Mouse (Mus musculus) frontal cortex, postnatal 25 days (tissue): ENCODE data around the gene Vmn2r73.
"Not testable (repeated sequence)": the region's sequence is repeated elsewhere in the genome, so short reads cannot be mapped to it uniquely, and the experiment has no call there.

Experiments used
- DNase-seq, 2 experiments: peaks; one replicate each; pipeline ENCODE4 v3.0.0; 2022; ENCODE audit warnings: low spot score in 2 of 2

The Vmn2r73 gene

DNA sequence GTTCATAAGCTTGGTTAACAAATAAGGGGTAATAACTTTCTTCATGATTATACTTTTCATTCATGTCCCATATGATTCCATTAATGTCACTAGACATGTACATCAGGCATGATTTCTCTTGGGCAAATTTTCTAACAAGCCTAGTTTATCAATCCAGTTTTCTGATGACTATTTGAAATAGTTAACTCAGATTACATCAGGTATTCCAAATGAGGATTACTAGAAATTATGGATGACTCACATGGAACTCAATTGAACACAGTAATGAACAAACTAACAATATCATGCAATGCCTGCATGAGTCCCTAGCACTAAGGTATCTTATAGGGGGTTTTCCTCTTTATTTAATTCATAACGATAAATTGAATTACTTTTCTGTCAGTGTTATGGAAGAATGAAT, at the start of gene Vmn2r73:
Vmn2r73 (minus strand) TSS at position 101 of the 400 bp plus-strand sequence.
- DNase-seq = no peak

DNA sequence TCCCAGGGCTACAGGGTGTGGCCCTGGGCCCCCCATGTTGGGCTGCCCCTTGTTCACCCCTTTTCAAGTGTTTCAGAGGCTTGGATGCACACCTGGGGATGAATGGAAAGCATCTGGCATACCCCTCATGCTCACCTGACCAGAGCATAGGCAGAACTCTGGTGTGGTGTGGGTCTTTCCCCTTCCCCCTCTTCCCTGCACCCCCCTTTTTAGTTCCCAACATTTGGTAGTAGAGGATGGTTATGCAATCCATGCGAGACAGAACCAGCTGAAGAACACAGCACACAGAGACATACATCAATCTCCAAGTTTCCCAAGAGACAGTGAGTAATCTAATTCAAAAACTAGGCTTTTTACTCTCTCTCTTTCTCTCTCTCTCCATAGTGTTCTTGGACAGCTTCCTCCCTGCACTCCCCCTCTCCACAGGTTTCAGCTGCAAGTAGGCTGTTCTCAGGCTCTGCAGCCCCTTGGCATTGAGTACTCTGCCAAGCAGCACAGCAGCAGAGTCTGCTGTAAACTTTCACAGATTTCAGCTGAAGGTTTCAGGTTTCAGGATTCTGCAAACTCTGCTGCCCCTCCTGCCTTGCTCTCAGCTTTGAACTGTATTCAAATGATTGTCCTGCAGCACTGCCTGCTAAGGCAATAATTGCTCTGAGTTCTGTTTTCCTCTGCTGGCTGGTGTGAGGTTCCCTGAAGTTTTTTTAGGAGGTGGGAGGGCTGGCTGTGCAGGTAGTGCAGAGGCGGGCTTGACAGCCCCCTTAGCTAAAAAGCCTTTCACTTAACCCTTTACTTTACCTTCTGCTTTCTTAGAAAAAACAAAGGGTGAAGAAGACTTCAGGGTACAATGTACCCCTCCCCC, 35.7 kb downstream of the Vmn2r73 start:
- no peak for DNase-seq

DNA sequence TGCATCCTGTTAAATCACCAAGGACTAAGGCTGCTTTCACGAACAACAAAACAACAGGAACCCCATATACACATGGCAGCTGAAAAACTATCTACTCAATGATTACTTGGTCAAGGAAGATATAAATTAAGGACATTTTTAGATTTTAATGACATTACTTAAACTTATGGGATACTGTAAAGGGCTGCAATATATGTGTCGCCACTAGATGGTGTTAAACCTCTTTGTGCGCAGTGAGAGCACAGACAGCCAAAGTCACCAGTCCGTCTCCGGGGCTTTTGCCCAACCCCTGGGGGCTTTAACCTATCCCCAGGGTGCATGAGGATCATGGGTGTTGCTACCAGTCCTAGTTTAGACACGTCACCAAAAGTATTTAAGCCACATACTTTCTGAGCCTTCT, 58.0 kb downstream of the Vmn2r73 start:
- not testable (repeated sequence) for DNase-seq
